ENCODE assay signal across 1 mouse cellular context in the genomic region with DNA sequence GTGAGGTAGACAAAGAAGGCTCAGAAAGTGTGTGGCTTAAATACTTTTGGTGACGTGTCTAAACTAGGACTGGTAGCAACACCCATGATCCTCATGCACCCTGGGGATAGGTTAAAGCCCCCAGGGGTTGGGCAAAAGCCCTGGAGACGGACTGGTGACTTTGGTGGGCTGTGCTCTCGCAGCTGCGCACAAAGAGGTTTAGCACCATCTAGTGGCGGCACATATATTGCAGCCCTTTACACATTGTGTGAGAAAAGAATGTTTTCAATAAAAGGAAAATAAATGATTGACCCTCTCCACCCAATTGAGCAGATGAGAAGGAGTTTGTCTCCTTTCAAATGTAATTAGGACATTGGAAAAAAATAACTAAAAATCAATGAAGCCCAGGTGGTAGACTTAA.
A peak's percentile ranks its signal among the peaks of the same experiment; 100 is the strongest.
TF ChIP-seq lines count a peak whose summit lies in the region.

No protein-coding gene starts in this region.

TF ChIP-seq in CH12.LX, 34 proteins besides CTCF, POLR2A, EP300 and RAD21:
- peak; percentile 65 for TF ChIP-seq NRF1 (IDR thresholded peaks at IDR 0.05; ENCODE audit: low read depth, low read length)
- TF ChIP-seq ZC3H11A (IDR thresholded peaks at IDR 0.05; ENCODE audit: low read depth, low read length), result peak; percentile 36
- peak; percentile 66 for TF ChIP-seq SMC3 (IDR thresholded peaks at IDR 0.05; ENCODE audit: low read depth, low read length)
